Mouse (Mus musculus) ES-Bruce4 (cell line): ENCODE results near the gene Ints13.

ENCODE experiments used
- CTCF ChIP-seq: IDR thresholded peaks from one replicate; pipeline ENCODE4 v1.8.1; 2011; ENCODE audit warnings: low read depth, low read length
- POLR2A ChIP-seq: IDR thresholded peaks from one replicate; pipeline ENCODE4 v1.8.1; 2011; ENCODE audit warnings: low read length; ENCODE audit not compliant: insufficient read depth

DNA sequence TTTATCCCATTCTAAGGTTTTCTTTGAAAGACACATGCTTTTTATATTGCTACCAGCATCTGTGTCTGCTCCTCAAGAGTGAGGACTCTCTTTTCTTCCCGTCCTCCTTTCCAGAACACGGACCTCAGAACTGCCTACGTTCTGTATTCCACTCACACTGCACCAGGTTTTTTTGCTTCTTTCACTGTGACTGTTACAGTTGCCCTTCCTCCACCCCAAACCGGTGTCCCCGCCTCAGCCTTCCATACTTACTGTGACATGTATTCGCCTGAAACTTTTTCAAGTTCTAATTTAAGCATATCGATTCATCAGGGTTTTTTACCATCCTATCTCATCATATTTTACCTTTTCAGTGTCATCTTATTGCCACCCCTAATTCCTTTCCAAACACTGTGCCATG lies 951 bp upstream of the Ints13 start:
- TF ChIP-seq POLR2A: no peak
- TF ChIP-seq CTCF: no peak
